Comparison of ENCODE assay signal across 8 mouse cellular contexts in genomic region chr11:79703452-79703851, GRCm38 (mm10).
DNase-seq lines count a peak whose midpoint lies in the region; ATAC-seq and TF ChIP-seq lines count a peak whose summit lies in the region.

No protein-coding gene starts in this region.

- peak overlapping the region; percentile 82 for H3K9ac ChIP-seq in forebrain, embryonic 13.5 days
- H3K9ac ChIP-seq in liver, embryonic 13.5 days: peak overlapping the region; percentile 88

- H3K27ac ChIP-seq in forebrain, embryonic 13.5 days: peak overlapping the region; percentile 98
- H3K27ac ChIP-seq in liver, embryonic 13.5 days: peak overlapping the region; percentile 93

- peak overlapping the region; percentile 76 for H3K4me3 ChIP-seq in forebrain, embryonic 13.5 days
- H3K4me3 ChIP-seq in liver, embryonic 13.5 days (replicated peaks): peak overlapping the region; percentile 85

- ATAC-seq in forebrain, embryonic 13.5 days: peak; percentile 31
- peak; percentile 58 for ATAC-seq in inflammation-experienced regulatory T-cells, adult 6 months
- peak; percentile 54 for ATAC-seq in liver, embryonic 13.5 days (ENCODE audit: low read depth)

- H3K9me3 ChIP-seq in forebrain, embryonic 13.5 days (replicated peaks): no peaks in the 10 kb centered on the region
- no peaks in the 10 kb centered on the region for H3K9me3 ChIP-seq in liver, embryonic 13.5 days (replicated peaks)

- H3K4me1 ChIP-seq in forebrain, embryonic 13.5 days: peaks cover 28% of the 10 kb centered on the region
- peaks cover 43% of the 10 kb centered on the region for H3K4me1 ChIP-seq in liver, embryonic 13.5 days (replicated peaks)

- DNase-seq in layer of hippocampus, adult 11-12 months (ENCODE audit: low spot score): peak; percentile 55
- no peak for DNase-seq in layer of hippocampus, adult 9-10 months (ENCODE audit: low spot score)
- peak; percentile 83 for DNase-seq in brain, embryonic 14.5 days (ENCODE audit: low read depth)
- peak; percentile 63 for DNase-seq in liver, embryonic 13.5 days
- peak; percentile 84 for DNase-seq in naive thymus-derived CD4-positive, alpha-beta T cell, adult 2 months (ENCODE audit: low read depth)
- peak; percentile 67 for DNase-seq in thymus, postnatal 25 days

- H3K4me2 ChIP-seq in forebrain, embryonic 13.5 days: peak overlapping the region; percentile 71
- peak overlapping the region; percentile 76 for H3K4me2 ChIP-seq in liver, embryonic 13.5 days

- no peak for TF ChIP-seq POLR2A in brain, embryonic 14.5 days (IDR thresholded peaks at IDR 0.05; ENCODE audit: borderline replicate concordance, extremely low read depth, insufficient read depth, insufficient read length, poor library complexity, severe bottlenecking)

- under 1% methylated on average over 5 of the region's 5 CpGs for WGBS in forebrain, embryonic 13.5 days
- 0% methylated on average over 5 of the region's 5 CpGs for WGBS in liver, embryonic 13.5 days (ENCODE audit: insufficient replicate concordance)

- peak; percentile 7; the same call in 1 of the 2 replicates for TF ChIP-seq CTCF in brain, embryonic 14.5 days (IDR thresholded peaks at IDR 0.05; ENCODE audit: borderline replicate concordance, extremely low read depth, insufficient read depth, insufficient read length)

- peaks cover 13% of the 10 kb centered on the region for H3K36me3 ChIP-seq in forebrain, embryonic 13.5 days (ENCODE audit: poor library complexity, severe bottlenecking)
- no peaks in the 10 kb centered on the region for H3K36me3 ChIP-seq in liver, embryonic 13.5 days

- no peaks in the 10 kb centered on the region for H3K27me3 ChIP-seq in forebrain, embryonic 13.5 days
- H3K27me3 ChIP-seq in liver, embryonic 13.5 days: peaks cover 4% of the 10 kb centered on the region
